Mouse (Mus musculus): ENCODE data around the gene Gm5089. TPM values are rescaled to one million over a fixed set of nuclear protein-coding genes. Genes with fewer than 3 reads are reported as not detected.

The Gm5089 gene
- total and polyA plus RNA-seq, 2 experiments from 2014 or later: not detected

GRCm38 (mm10) chr14:122484844-122485551 is 34.1 kb upstream of the Gm5089 start:
- Histone ChIP-seq H3K9ac (replicated peaks; ENCODE audit: low read depth, low read length) (no peak overlapping the region), H3K27me3 (ENCODE audit: control insufficient read depth, insufficient read depth, low read length) (peaks cover 95% of the 10 kb centered on the region), H3K27ac (ENCODE audit: low read depth) (no peak overlapping the region), H3K9me3 (replicated peaks; ENCODE audit: control insufficient read depth, low read length) (no peaks in the 10 kb centered on the region), H3K4me2 (ENCODE audit: low read depth, low read length) (no peak overlapping the region), H3K4me1 (ENCODE audit: control insufficient read depth, insufficient read depth) (no peaks in the 10 kb centered on the region), H3K36me3 (replicated peaks; ENCODE audit: control insufficient read depth, insufficient read depth, low read length) (no peaks in the 10 kb centered on the region), H3K4me3 (ENCODE audit: low read depth, low read length) (no peak overlapping the region)
- 4% methylated on average over 24 of the region's 24 CpGs for WGBS
- DNase-seq (ENCODE audit: low spot score) (no peak), ATAC-seq (ENCODE audit: insufficient read depth, low read depth) (no peak)
- TF ChIP-seq CTCF (IDR thresholded peaks at IDR 0.05; ENCODE audit: low read depth): no peak
- no peak for TF ChIP-seq EP300 (IDR thresholded peaks at IDR 0.05; ENCODE audit: low read depth)

- no peaks in the 10 kb centered on the region for H3K36me3 ChIP-seq (replicated peaks; ENCODE audit: control insufficient read depth, insufficient read depth, low read length)
- H3K9ac ChIP-seq (replicated peaks; ENCODE audit: low read depth, low read length): no peak overlapping the region
- TF ChIP-seq CTCF (IDR thresholded peaks at IDR 0.05; ENCODE audit: low read depth): no peak
- ATAC-seq (ENCODE audit: insufficient read depth, low read depth) (no peak), DNase-seq (ENCODE audit: low spot score) (no peak)
- H3K4me3 ChIP-seq (ENCODE audit: low read depth, low read length): no peak overlapping the region
- WGBS: 7% methylated on average over 4 of the region's 4 CpGs
- H3K27me3 ChIP-seq (ENCODE audit: control insufficient read depth, insufficient read depth, low read length): peaks cover 95% of the 10 kb centered on the region
- H3K9me3 ChIP-seq (replicated peaks; ENCODE audit: control insufficient read depth, low read length): no peaks in the 10 kb centered on the region
- H3K27ac ChIP-seq (ENCODE audit: low read depth): no peak overlapping the region
- H3K4me1 ChIP-seq (ENCODE audit: control insufficient read depth, insufficient read depth): no peaks in the 10 kb centered on the region
- no peak overlapping the region for H3K4me2 ChIP-seq (ENCODE audit: low read depth, low read length)
Observed at GRCm38 (mm10) chr14:122484458-122484843, 33.5 kb upstream of the Gm5089 start.

- Histone ChIP-seq H3K4me3 (ENCODE audit: low read depth, low read length) (no peak overlapping the region), H3K36me3 (replicated peaks; ENCODE audit: control insufficient read depth, insufficient read depth, low read length) (no peaks in the 10 kb centered on the region), H3K27ac (ENCODE audit: low read depth) (no peak overlapping the region), H3K9ac (replicated peaks; ENCODE audit: low read depth, low read length) (no peak overlapping the region), H3K9me3 (replicated peaks; ENCODE audit: control insufficient read depth, low read length) (no peaks in the 10 kb centered on the region), H3K4me1 (ENCODE audit: control insufficient read depth, insufficient read depth) (no peaks in the 10 kb centered on the region), H3K4me2 (ENCODE audit: low read depth, low read length) (no peak overlapping the region), H3K27me3 (ENCODE audit: control insufficient read depth, insufficient read depth, low read length) (peaks cover 96% of the 10 kb centered on the region)
- ATAC-seq (ENCODE audit: insufficient read depth, low read depth) (no peak), DNase-seq (ENCODE audit: low spot score) (no peak)
- 3% methylated on average over 18 of the region's 18 CpGs for WGBS
- no peak for TF ChIP-seq EP300 (IDR thresholded peaks at IDR 0.05; ENCODE audit: low read depth)
- no peak for TF ChIP-seq CTCF (IDR thresholded peaks at IDR 0.05; ENCODE audit: low read depth)
Observed at GRCm38 (mm10) chr14:122483556-122484421, 32.9 kb upstream of the Gm5089 start.

- DNase-seq (ENCODE audit: low spot score) (no peak), ATAC-seq (ENCODE audit: insufficient read depth, low read depth) (no peak)
- no peaks in the 10 kb centered on the region for H3K36me3 ChIP-seq (replicated peaks; ENCODE audit: control insufficient read depth, insufficient read depth, low read length)
- no peak for TF ChIP-seq EP300 (IDR thresholded peaks at IDR 0.05; ENCODE audit: low read depth)
- no peak for TF ChIP-seq CTCF (IDR thresholded peaks at IDR 0.05; ENCODE audit: low read depth)
- no peak overlapping the region for H3K9ac ChIP-seq (replicated peaks; ENCODE audit: low read depth, low read length)
- H3K4me1 ChIP-seq (ENCODE audit: control insufficient read depth, insufficient read depth): no peaks in the 10 kb centered on the region
- H3K4me2 ChIP-seq (ENCODE audit: low read depth, low read length): no peak overlapping the region
- 7% methylated on average over 5 of the region's 5 CpGs for WGBS
- peaks cover 98% of the 10 kb centered on the region for H3K27me3 ChIP-seq (ENCODE audit: control insufficient read depth, insufficient read depth, low read length)
- H3K4me3 ChIP-seq (ENCODE audit: low read depth, low read length): no peak overlapping the region
- H3K9me3 ChIP-seq (replicated peaks; ENCODE audit: control insufficient read depth, low read length): no peaks in the 10 kb centered on the region
- H3K27ac ChIP-seq (ENCODE audit: low read depth): no peak overlapping the region
Observed at GRCm38 (mm10) chr14:122483024-122483385, 32.1 kb upstream of the Gm5089 start.

GRCm38 (mm10) chr14:122482081-122483023 is 31.4 kb upstream of the Gm5089 start:
- Histone ChIP-seq H3K27me3 (ENCODE audit: control insufficient read depth, insufficient read depth, low read length) (peaks cover 99% of the 10 kb centered on the region), H3K9ac (replicated peaks; ENCODE audit: low read depth, low read length) (no peak overlapping the region), H3K4me1 (ENCODE audit: control insufficient read depth, insufficient read depth) (no peaks in the 10 kb centered on the region), H3K36me3 (replicated peaks; ENCODE audit: control insufficient read depth, insufficient read depth, low read length) (no peaks in the 10 kb centered on the region), H3K27ac (ENCODE audit: low read depth) (no peak overlapping the region), H3K4me3 (ENCODE audit: low read depth, low read length) (no peak overlapping the region), H3K4me2 (ENCODE audit: low read depth, low read length) (no peak overlapping the region), H3K9me3 (replicated peaks; ENCODE audit: control insufficient read depth, low read length) (no peaks in the 10 kb centered on the region)
- TF ChIP-seq CTCF (IDR thresholded peaks at IDR 0.05; ENCODE audit: low read depth): no peak
- TF ChIP-seq EP300 (IDR thresholded peaks at IDR 0.05; ENCODE audit: low read depth): no peak
- ATAC-seq (ENCODE audit: insufficient read depth, low read depth) (no peak), DNase-seq (ENCODE audit: low spot score) (no peak)
- 2% methylated on average over 37 of the region's 38 CpGs for WGBS

Data from heart, postnatal 0 days (tissue).